Mouse (Mus musculus) embryonic facial prominence, embryonic 10.5 days (tissue): ENCODE measurements around the gene Hmgcs1. TPM values are rescaled to one million over a fixed set of nuclear protein-coding genes. Genes with fewer than 3 reads are reported as not detected.

Experiments used
- polyA plus RNA-seq: library from polyadenylated mRNA; unstranded; fragments of >200 nt; fragmentation: Nextera tagmentation; extraction: Ambion mirVana; gene quantifications from 2 replicates; pipeline ENCODE4 v1.2.1, GENCODE M21; 2016

Hmgcs1 gene
- polyA plus RNA-seq, 1 experiment from 2014 or later, result 245 TPM

Other genes with a start within 250 kb of the Hmgcs1 start
- gene 4833420G17Rik, start 227.6 kb upstream of the Hmgcs1 start, polyA plus RNA-seq, result 72.1 and 76.5 TPM in 2 replicates
- gene Tmem267, start 202.3 kb upstream of the Hmgcs1 start, polyA plus RNA-seq, result 1.0 and 1.3 TPM in 2 replicates
- 0.86 and 1.3 TPM in 2 replicates for gene 3110070M22Rik, start 202.0 kb upstream of the Hmgcs1 start, polyA plus RNA-seq
- gene Ccl28, start 66.6 kb upstream of the Hmgcs1 start, polyA plus RNA-seq, result 0.10 TPM in 1 of 2 replicates, not detected in the other
- gene Nim1k, start 65.5 kb downstream of the Hmgcs1 start, polyA plus RNA-seq, result 1.2 and 1.7 TPM in 2 replicates
- 40.8 and 45.1 TPM in 2 replicates for gene Zfp131, start 100.5 kb downstream of the Hmgcs1 start, polyA plus RNA-seq
- not detected in 2 replicates for gene AF067063, start 139.8 kb downstream of the Hmgcs1 start, polyA plus RNA-seq
- gene D13Ertd608e, start 145.6 kb downstream of the Hmgcs1 start, polyA plus RNA-seq, result not detected in 2 replicates
- gene Tcstv1, start 204.4 kb downstream of the Hmgcs1 start, polyA plus RNA-seq, result not detected in 2 replicates
- gene Gm21761, start 238.9 kb downstream of the Hmgcs1 start, polyA plus RNA-seq, result not detected in 2 replicates